Mouse (Mus musculus) brain, embryonic 14.5 days (tissue): Measurements from ENCODE around the gene Hmx1.

Experiments used
- CTCF ChIP-seq: fragments of 200-500 bp; IDR thresholded peaks from 2 replicates; pipeline ENCODE4 v1.5.1; 2012; ENCODE audit warnings: inconsistent platforms, mild to moderate bottlenecking, moderate library complexity, borderline replicate concordance; ENCODE audit not compliant: insufficient read depth, insufficient read length; ENCODE audit errors: extremely low read depth
- POLR2A ChIP-seq: fragments of 200-500 bp; IDR thresholded peaks from 2 replicates; pipeline ENCODE4 v1.6.1; 2012; ENCODE audit warnings: mild to moderate bottlenecking, inconsistent platforms, borderline replicate concordance; ENCODE audit not compliant: poor library complexity, insufficient read depth, insufficient read length, severe bottlenecking; ENCODE audit errors: extremely low read depth

GRCm38 (mm10) chr5:35389915-35390314 is 1.0 kb downstream of the Hmx1 start:
- no peak for TF ChIP-seq POLR2A
- no peak for TF ChIP-seq CTCF
